Mouse (Mus musculus): Measurements from ENCODE around the gene Plch2. TPM values are rescaled to one million over a fixed set of nuclear protein-coding genes. Genes with fewer than 3 reads are reported as not detected.

The Plch2 gene
- 12.1 and 13.0 TPM in 2 replicates for polyA plus RNA-seq (2014; fragmentation: Nextera tagmentation; extraction: Ambion mirVana)

GRCm38 (mm10) chr4:155056724-155057123, at the start of gene Plch2:
Gene Plch2, minus strand, starts transcription at chr4:155056784.
- Histone ChIP-seq H3K36me3 (ENCODE audit: control insufficient read depth, insufficient read depth, low read length) (no peaks in the 10 kb centered on the region), H3K9me3 (ENCODE audit: control insufficient read depth, low read length) (no peaks in the 10 kb centered on the region), H3K27me3 (ENCODE audit: control insufficient read depth, insufficient read depth, low read length) (no peaks in the 10 kb centered on the region), H3K9ac (replicated peaks; ENCODE audit: low read length) (no peak within 1 kb of the TSS), H3K4me2 (ENCODE audit: low read length) (no peak within 1 kb of the TSS), H3K4me3 (replicated peaks; ENCODE audit: low read depth, low read length) (no peak within 1 kb of the TSS), H3K4me1 (ENCODE audit: control insufficient read depth, insufficient read depth, low read length) (0 out of 2 replicates have a peak, but pooled peaks cover 9% of the 10 kb centered on the region), H3K27ac (replicated peaks; ENCODE audit: low read depth, low read length) (no peak within 1 kb of the TSS)
- ATAC-seq (ENCODE audit: low FRiP score, low TSS enrichment) (peak; percentile 25; the same call in 1 of the 2 replicates), DNase-seq (no peak)
- WGBS, result 64% methylated on average over 10 of the region's 10 CpGs

- no peak for DNase-seq
- Histone ChIP-seq H3K4me2 (ENCODE audit: low read length) (no peak overlapping the region), H3K9ac (replicated peaks; ENCODE audit: low read length) (no peak overlapping the region), H3K4me3 (replicated peaks; ENCODE audit: low read depth, low read length) (no peak overlapping the region), H3K27me3 (ENCODE audit: control insufficient read depth, insufficient read depth, low read length) (no peaks in the 10 kb centered on the region), H3K36me3 (ENCODE audit: control insufficient read depth, insufficient read depth, low read length) (no peaks in the 10 kb centered on the region), H3K27ac (replicated peaks; ENCODE audit: low read depth, low read length) (no peak overlapping the region), H3K4me1 (ENCODE audit: control insufficient read depth, insufficient read depth, low read length) (no peaks in the 10 kb centered on the region), H3K9me3 (ENCODE audit: control insufficient read depth, low read length) (no peaks in the 10 kb centered on the region)
- no peak for ATAC-seq (ENCODE audit: low FRiP score, low TSS enrichment)
- WGBS, result 82% methylated on average over 4 of the region's 4 CpGs
Measured at GRCm38 (mm10) chr4:155098572-155098971, 42.0 kb upstream of the Plch2 start.

- no peak for DNase-seq
- Histone ChIP-seq H3K36me3 (ENCODE audit: control insufficient read depth, insufficient read depth, low read length) (no peaks in the 10 kb centered on the region), H3K27ac (replicated peaks; ENCODE audit: low read depth, low read length) (no peak overlapping the region), H3K4me3 (replicated peaks; ENCODE audit: low read depth, low read length) (no peak overlapping the region), H3K9ac (replicated peaks; ENCODE audit: low read length) (no peak overlapping the region), H3K4me2 (ENCODE audit: low read length) (no peak overlapping the region), H3K27me3 (ENCODE audit: control insufficient read depth, insufficient read depth, low read length) (no peaks in the 10 kb centered on the region), H3K4me1 (ENCODE audit: control insufficient read depth, insufficient read depth, low read length) (no peaks in the 10 kb centered on the region), H3K9me3 (ENCODE audit: control insufficient read depth, low read length) (no peaks in the 10 kb centered on the region)
- WGBS, result 84% methylated on average over 6 of the region's 6 CpGs
- ATAC-seq (ENCODE audit: low FRiP score, low TSS enrichment), result no peak
Measured at GRCm38 (mm10) chr4:155097452-155097851, 40.9 kb upstream of the Plch2 start.

- DNase-seq (no peak), ATAC-seq (ENCODE audit: low FRiP score, low TSS enrichment) (no peak)
- Histone ChIP-seq H3K9ac (replicated peaks; ENCODE audit: low read length) (no peak overlapping the region), H3K4me3 (replicated peaks; ENCODE audit: low read depth, low read length) (no peak overlapping the region), H3K27ac (replicated peaks; ENCODE audit: low read depth, low read length) (no peak overlapping the region), H3K27me3 (ENCODE audit: control insufficient read depth, insufficient read depth, low read length) (no peaks in the 10 kb centered on the region), H3K36me3 (ENCODE audit: control insufficient read depth, insufficient read depth, low read length) (peaks cover 3% of the 10 kb centered on the region; the same call in 1 of the 2 replicates), H3K4me1 (ENCODE audit: control insufficient read depth, insufficient read depth, low read length) (no peaks in the 10 kb centered on the region), H3K9me3 (ENCODE audit: control insufficient read depth, low read length) (no peaks in the 10 kb centered on the region), H3K4me2 (ENCODE audit: low read length) (no peak overlapping the region)
- WGBS, result 88% methylated on average over 8 of the region's 8 CpGs
Measured at GRCm38 (mm10) chr4:155095967-155096366, 39.4 kb upstream of the Plch2 start.

GRCm38 (mm10) chr4:155095238-155095900, 38.8 kb upstream of the Plch2 start:
- no peak overlapping the region for H3K9ac ChIP-seq (replicated peaks; ENCODE audit: low read length)
- ATAC-seq (ENCODE audit: low FRiP score, low TSS enrichment), result peak; percentile 78

GRCm38 (mm10) chr4:155094565-155094964, 38.0 kb upstream of the Plch2 start:
- DNase-seq (peak; percentile 61), ATAC-seq (ENCODE audit: low FRiP score, low TSS enrichment) (peak; percentile 65)
- Histone ChIP-seq H3K4me1 (ENCODE audit: control insufficient read depth, insufficient read depth, low read length) (no peaks in the 10 kb centered on the region), H3K4me2 (ENCODE audit: low read length) (no peak overlapping the region), H3K9ac (replicated peaks; ENCODE audit: low read length) (no peak overlapping the region), H3K4me3 (replicated peaks; ENCODE audit: low read depth, low read length) (no peak overlapping the region), H3K9me3 (ENCODE audit: control insufficient read depth, low read length) (no peaks in the 10 kb centered on the region), H3K27ac (replicated peaks; ENCODE audit: low read depth, low read length) (no peak overlapping the region), H3K36me3 (ENCODE audit: control insufficient read depth, insufficient read depth, low read length) (peaks cover 6% of the 10 kb centered on the region), H3K27me3 (ENCODE audit: control insufficient read depth, insufficient read depth, low read length) (no peaks in the 10 kb centered on the region)
- 67% methylated on average over 3 of the region's 3 CpGs for WGBS

More at GRCm38 (mm10) chr4:155095238-155095900, 38.8 kb upstream of the Plch2 start:
- Histone ChIP-seq H3K4me3 (replicated peaks; ENCODE audit: low read depth, low read length) (no peak overlapping the region), H3K27ac (replicated peaks; ENCODE audit: low read depth, low read length) (peak overlapping the region; percentile 21), H3K4me2 (ENCODE audit: low read length) (no peak overlapping the region), H3K36me3 (ENCODE audit: control insufficient read depth, insufficient read depth, low read length) (peaks cover 6% of the 10 kb centered on the region; the same call in 1 of the 2 replicates), H3K27me3 (ENCODE audit: control insufficient read depth, insufficient read depth, low read length) (no peaks in the 10 kb centered on the region), H3K4me1 (ENCODE audit: control insufficient read depth, insufficient read depth, low read length) (no peaks in the 10 kb centered on the region), H3K9me3 (ENCODE audit: control insufficient read depth, low read length) (no peaks in the 10 kb centered on the region)
- WGBS, result 35% methylated on average over 8 of the region's 8 CpGs
- peak; percentile 95 for DNase-seq

- ATAC-seq (ENCODE audit: low FRiP score, low TSS enrichment) (no peak), DNase-seq (no peak)
- H3K9ac ChIP-seq (replicated peaks; ENCODE audit: low read length), result no peak overlapping the region
- H3K36me3 ChIP-seq (ENCODE audit: control insufficient read depth, insufficient read depth, low read length), result peaks cover 13% of the 10 kb centered on the region
- WGBS, result 90% methylated on average over 7 of the region's 7 CpGs
- H3K27me3 ChIP-seq (ENCODE audit: control insufficient read depth, insufficient read depth, low read length), result no peaks in the 10 kb centered on the region
- H3K4me2 ChIP-seq (ENCODE audit: low read length), result no peak overlapping the region
- H3K4me1 ChIP-seq (ENCODE audit: control insufficient read depth, insufficient read depth, low read length), result no peaks in the 10 kb centered on the region
- no peak overlapping the region for H3K27ac ChIP-seq (replicated peaks; ENCODE audit: low read depth, low read length)
- no peaks in the 10 kb centered on the region for H3K9me3 ChIP-seq (ENCODE audit: control insufficient read depth, low read length)
- H3K4me3 ChIP-seq (replicated peaks; ENCODE audit: low read depth, low read length), result no peak overlapping the region
Measured at GRCm38 (mm10) chr4:155093431-155094149, 37.0 kb upstream of the Plch2 start.

GRCm38 (mm10) chr4:155092718-155093430, 36.3 kb upstream of the Plch2 start:
- no peaks in the 10 kb centered on the region for H3K9me3 ChIP-seq (ENCODE audit: control insufficient read depth, low read length)
- H3K4me2 ChIP-seq (ENCODE audit: low read length), result no peak overlapping the region
- H3K9ac ChIP-seq (replicated peaks; ENCODE audit: low read length), result no peak overlapping the region
- WGBS, result 92% methylated on average over 19 of the region's 19 CpGs
- H3K36me3 ChIP-seq (ENCODE audit: control insufficient read depth, insufficient read depth, low read length), result peaks cover 13% of the 10 kb centered on the region
- no peak overlapping the region for H3K27ac ChIP-seq (replicated peaks; ENCODE audit: low read depth, low read length)
- no peaks in the 10 kb centered on the region for H3K27me3 ChIP-seq (ENCODE audit: control insufficient read depth, insufficient read depth, low read length)
- DNase-seq (no peak), ATAC-seq (ENCODE audit: low FRiP score, low TSS enrichment) (no peak)
- H3K4me3 ChIP-seq (replicated peaks; ENCODE audit: low read depth, low read length), result no peak overlapping the region
- no peaks in the 10 kb centered on the region for H3K4me1 ChIP-seq (ENCODE audit: control insufficient read depth, insufficient read depth, low read length)
